Mouse (Mus musculus): ENCODE measurements around the gene Spdye4b.

The Spdye4b gene

DNA sequence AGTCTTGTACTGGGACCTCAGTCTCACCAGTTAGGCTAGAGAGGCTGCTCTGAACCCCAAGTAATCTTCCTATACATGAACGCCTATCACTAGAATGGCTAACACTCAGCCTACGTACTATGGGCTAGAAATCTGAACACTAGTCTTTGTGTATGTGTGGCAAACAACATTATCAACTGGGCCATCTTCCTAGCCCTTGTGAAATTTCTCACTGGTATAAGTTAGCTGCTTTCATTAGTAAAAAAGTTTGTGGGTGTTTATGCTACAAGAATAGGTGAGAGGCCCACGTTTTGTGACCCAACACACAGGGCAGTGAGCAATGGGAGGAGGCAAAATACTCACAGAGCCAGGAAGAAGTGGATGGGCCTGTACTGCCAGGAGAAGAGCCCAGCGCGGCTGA, 40.2 kb downstream of the Spdye4b start:
- DNase-seq (ENCODE audit: low read depth): no peak

DNA sequence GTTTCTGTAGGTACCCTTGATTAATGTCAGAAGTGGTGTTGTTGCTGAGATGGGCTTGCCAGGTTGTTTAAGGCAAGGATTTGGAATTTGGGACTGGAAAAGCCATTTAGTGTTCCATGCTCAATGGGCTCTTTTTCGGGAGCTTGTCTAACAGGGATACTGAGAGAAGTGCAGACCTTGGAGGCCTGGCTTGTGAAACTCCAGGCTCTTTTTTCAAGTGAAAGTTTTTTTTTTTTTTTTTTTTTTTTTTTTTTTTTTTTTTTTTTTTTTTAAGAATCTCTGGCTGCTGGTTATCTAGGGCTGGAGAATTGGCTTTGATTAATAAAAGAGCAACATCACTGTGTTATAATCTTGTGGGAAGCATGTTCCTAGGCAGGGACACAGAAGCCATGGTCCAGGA, 41.5 kb downstream of the Spdye4b start:
- no peak for DNase-seq (ENCODE audit: low read depth)

DNA sequence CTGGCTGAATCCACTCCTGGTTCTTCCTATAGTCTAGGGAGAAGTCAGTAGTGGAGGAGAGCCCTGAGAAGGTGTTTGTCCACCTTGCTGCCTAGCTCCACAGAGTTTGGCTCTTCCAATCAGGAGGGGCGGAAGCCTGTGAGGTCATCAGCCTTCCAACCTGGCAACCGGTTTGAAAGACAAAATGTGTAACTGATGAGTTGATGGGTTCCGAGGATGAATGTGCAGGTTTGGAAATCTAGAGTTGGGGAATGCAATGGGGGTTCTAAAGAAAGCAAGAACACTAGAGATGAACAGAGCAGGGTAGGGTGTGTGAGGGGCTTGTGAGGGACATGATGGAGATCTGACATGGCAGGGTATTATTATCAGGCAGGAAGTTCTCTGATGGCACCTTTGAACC, 46.0 kb downstream of the Spdye4b start, which contains the start of gene Spdye4a:
Gene Spdye4a (minus strand): TSS at position 101 of the 400 bp plus-strand sequence.
- DNase-seq (ENCODE audit: low read depth): no peak

DNA sequence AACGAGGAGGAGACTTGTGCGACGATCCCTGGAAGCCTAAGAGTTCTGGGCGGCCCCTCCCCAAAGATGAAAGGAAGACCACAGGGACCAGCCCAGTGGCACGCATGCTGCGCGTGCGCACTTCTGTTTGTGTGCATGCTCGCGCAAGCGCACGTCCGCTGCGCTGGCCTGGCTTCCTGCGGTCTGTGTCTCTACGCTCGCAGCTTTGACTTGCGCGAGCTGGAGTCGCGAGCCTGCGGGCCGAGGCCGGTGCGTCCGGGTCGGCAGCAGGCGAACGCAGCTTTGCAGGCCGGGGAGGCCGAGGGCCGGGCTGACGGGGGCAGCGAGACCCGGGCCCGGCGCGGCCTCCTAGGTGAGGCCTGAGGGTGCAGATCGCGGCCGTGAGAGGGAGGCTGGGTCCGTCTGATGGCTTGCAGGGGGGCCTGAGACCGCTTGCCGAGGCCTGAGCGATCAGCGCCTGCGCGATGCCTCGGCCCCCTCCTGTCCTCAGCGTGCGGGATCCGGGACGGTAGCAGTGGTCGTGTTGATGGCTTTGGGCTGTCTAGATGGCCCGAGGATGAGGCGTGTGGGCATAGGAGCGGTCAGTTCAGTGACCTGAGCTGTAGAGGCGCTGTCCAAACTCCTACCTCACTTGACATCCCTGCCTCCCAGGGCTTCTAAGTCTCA, 54.3 kb downstream of the Spdye4b start, which contains the start of gene Zfp12:
Gene Zfp12 (plus strand): TSS at position 136 of the 666 bp plus-strand sequence.
- peak; percentile 70 for DNase-seq (ENCODE audit: low read depth)

DNA sequence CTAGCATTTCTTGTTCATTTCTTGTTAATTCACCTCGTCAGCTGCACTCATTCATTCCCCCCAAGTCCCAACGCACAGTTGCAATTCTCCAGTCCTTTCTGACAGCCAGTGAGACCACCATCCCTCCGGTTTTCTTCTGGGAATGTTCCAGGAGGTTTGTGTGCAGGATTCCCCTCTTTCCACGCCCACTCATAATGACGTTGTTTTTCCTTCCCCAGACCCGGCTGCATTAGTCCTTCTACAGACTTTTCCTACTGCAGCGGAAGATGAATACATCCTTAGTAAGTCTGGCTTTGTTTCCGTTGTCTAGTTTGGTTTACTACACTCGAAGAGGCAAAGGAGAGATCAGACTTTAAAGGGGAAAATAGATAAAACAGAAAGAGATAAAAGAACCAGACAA, 55.2 kb downstream of the Spdye4b start:
- DNase-seq (ENCODE audit: low read depth): no peak

DNA sequence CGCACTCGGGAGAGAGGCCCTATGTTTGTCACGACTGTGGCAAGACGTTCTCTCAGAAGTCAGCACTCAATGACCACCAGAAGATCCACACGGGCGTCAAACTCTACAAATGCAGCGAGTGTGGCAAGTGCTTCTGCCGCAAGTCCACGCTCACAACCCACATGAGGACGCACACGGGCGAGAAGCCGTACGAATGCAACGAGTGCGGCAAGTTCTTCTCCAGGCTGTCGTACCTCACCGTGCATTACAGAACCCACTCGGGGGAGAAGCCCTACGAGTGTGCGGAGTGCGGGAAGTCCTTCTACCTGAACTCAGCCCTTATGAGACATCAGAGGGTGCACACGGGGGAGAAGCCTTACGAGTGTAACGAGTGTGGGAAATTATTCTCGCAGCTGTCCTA, 64.1 kb downstream of the Spdye4b start:
- no peak for DNase-seq (ENCODE audit: low read depth)

DNA sequence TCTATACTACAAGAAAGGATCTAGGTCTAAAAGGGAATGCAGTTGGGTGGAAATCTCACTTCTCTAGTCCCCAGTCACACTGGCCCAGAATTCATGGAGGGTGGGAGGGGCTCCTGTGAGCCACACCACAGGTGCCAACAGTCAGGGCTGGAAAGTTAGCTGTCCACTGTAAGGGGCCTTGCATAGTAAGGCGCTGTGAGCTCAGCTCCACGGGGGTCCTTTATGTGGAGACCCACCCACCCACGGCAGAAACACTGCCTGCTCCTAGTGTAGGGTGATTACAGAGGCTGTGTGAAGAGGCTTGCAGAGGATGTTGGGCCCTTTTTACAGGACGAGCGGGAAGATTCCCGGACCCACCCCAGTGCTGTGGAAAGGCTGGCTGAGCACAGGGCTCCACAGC, 71.2 kb downstream of the Spdye4b start:
- DNase-seq (ENCODE audit: low read depth): no peak

DNA sequence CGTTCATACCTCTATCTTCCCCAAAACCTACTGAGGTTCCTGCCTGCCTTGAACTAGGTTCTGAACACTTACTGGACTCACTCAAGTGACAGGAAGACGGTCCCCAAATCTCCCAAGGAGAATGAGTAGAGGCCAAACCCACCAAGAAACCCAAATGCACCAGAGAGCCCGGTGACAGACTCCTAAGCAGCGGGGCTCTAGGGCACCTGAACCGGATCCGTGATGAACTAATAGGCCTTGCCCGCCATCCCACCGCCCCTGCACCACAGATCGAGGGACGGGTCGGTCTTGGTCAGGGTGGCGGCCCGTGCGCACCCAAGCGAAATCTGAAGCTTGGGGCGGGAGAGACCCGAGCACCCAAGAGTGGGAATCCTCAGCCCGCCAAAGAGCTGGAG, 72.0 kb downstream of the Spdye4b start:
- no peak for DNase-seq (ENCODE audit: low read depth)

DNA sequence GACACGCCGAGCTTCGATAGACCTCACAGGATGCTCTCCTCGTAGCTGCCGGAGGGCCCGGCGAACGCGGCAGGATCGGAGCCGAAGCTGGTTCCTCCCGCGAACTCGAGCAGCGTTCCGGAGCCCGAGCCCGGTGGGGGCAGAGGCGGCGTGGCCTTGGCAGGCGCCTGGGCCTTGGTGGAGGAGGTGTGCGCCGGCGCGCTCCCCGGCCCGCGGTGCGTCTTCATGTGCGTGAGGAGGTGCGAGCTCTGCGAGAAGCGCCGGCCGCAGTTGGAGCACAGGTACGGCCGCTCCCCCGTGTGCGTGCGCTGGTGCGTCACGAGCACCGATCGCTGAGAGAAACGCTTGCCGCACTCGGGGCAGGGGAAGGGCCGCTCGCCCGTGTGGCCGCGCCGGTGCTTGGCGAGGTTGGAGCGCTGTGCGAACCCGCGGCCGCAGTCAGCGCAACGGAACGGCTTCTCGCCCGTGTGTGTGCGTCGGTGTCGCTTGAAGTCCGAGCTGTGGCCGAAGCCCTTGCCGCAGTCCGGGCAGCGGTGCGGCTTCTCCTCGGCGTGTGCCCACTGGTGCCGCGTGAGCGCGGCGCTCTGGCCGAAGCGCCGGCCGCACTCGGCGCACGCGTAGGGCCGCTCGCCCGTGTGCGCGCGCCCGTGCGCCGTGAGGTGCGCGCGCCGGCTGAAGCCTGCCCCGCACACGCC, 72.5 kb downstream of the Spdye4b start:
- no peak for DNase-seq (ENCODE audit: low read depth)

DNA sequence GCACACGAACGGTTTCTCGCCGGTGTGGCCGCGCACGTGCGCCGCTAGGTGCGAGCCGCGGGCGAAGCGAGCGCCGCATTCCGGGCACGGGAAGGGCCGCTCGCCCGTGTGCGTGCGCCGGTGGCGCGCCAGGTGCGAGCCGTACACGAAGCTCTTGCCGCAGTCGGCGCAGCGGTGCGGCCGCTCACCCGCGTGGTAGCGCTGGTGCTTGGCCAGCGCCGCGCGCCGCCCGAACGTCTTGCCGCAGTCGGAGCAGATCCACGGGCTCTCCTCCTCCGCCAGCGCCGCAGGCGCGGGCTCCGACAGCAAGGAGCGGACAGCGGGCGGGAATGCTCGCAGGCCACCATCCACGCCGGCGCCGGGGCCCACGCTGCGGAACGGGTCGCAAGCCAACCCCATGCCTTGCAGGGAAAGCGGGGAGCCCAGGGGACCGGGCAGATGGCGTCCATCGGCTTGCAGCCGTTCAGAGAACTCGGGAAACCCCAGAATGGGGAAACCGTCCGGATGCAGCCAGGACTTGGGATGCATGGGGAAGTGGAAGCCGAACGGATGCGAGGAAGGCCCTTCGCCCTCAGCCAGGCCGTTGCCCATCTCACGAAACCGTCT, 73.2 kb downstream of the Spdye4b start:
- no peak for DNase-seq (ENCODE audit: low read depth)
